Mouse (Mus musculus): ENCODE measurements around the gene Intu. TPM values are rescaled to one million over a fixed set of nuclear protein-coding genes. Genes with fewer than 3 reads are reported as not detected.

Gene Intu
- polyA plus RNA-seq, 1 experiment from 2014 or later, result 2.0 TPM

DNA sequence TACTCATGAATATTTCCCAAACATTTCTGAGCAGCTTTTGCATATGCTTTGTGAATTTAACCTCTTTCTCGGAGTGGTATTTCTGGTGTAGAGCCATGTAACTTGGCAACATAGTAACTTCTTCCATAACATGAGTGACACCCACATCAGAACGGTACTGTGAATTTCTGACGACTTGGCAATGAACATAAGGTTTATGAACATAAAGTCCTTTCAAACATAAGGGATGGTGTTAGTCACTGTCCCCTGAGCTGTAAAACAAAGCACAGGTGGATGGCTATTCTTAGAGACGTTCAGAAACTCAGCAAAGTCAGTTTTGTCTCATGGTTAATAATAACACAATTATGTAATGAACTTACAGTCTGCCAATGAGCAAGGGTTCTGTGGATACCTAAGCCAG lies 3.1 kb downstream of the Intu start:
- no peak overlapping the region for H3K4me2 ChIP-seq (ENCODE audit: low read length)
- no peaks in the 10 kb centered on the region for H3K9me3 ChIP-seq (replicated peaks; ENCODE audit: low read length)
- no peak for DNase-seq (ENCODE audit: low spot score)
- H3K9ac ChIP-seq (ENCODE audit: low read depth, low read length), result no peak overlapping the region
- H3K27me3 ChIP-seq (ENCODE audit: insufficient read depth, low read length), result peaks cover 5% of the 10 kb centered on the region; the same call in 1 of the 2 replicates
- WGBS, result 74% methylated on average over 4 of the region's 4 CpGs
- TF ChIP-seq CTCF (IDR thresholded peaks at IDR 0.05; ENCODE audit: low read depth), result no peak
- ATAC-seq (replicated peaks; ENCODE audit: low FRiP score, low read depth), result no peak
- no peaks in the 10 kb centered on the region for H3K36me3 ChIP-seq (ENCODE audit: insufficient read depth, low read length)
- H3K4me3 ChIP-seq (replicated peaks; ENCODE audit: low read depth, low read length), result no peak overlapping the region
- peaks cover 11% of the 10 kb centered on the region; the same call in 1 of the 2 replicates for H3K4me1 ChIP-seq (replicated peaks; ENCODE audit: insufficient read depth, low read length)
- H3K27ac ChIP-seq, result no peak overlapping the region

- TF ChIP-seq CTCF (IDR thresholded peaks at IDR 0.05; ENCODE audit: low read depth), result no peak; the same call in 1 of the 2 replicates
- H3K4me3 ChIP-seq (replicated peaks; ENCODE audit: low read depth, low read length), result peak overlapping the region; percentile 87
- DNase-seq (ENCODE audit: low spot score) (peak; percentile 93), ATAC-seq (replicated peaks; ENCODE audit: low FRiP score, low read depth) (peak; percentile 96)
- no peaks in the 10 kb centered on the region for H3K4me1 ChIP-seq (replicated peaks; ENCODE audit: insufficient read depth, low read length)
- no peaks in the 10 kb centered on the region for H3K36me3 ChIP-seq (ENCODE audit: insufficient read depth, low read length)
- peak overlapping the region; percentile 65 for H3K9ac ChIP-seq (ENCODE audit: low read depth, low read length)
- H3K27ac ChIP-seq, result no peak overlapping the region
- no peaks in the 10 kb centered on the region for H3K9me3 ChIP-seq (replicated peaks; ENCODE audit: low read length)
- 4% methylated on average over 45 of the region's 45 CpGs for WGBS
- H3K4me2 ChIP-seq (ENCODE audit: low read length), result peak overlapping the region; percentile 77
- no peaks in the 10 kb centered on the region for H3K27me3 ChIP-seq (ENCODE audit: insufficient read depth, low read length)
Measured at GRCm38 (mm10) chr3:40540567-40541554, 9.8 kb downstream of the Intu start.

GRCm38 (mm10) chr3:40546621-40547020 lies 15.5 kb downstream of the Intu start:
- WGBS, result 84% methylated on average over 4 of the region's 4 CpGs
- no peaks in the 10 kb centered on the region for H3K27me3 ChIP-seq (ENCODE audit: insufficient read depth, low read length)
- no peak overlapping the region for H3K4me2 ChIP-seq (ENCODE audit: low read length)
- no peak for TF ChIP-seq CTCF (IDR thresholded peaks at IDR 0.05; ENCODE audit: low read depth)
- no peaks in the 10 kb centered on the region for H3K36me3 ChIP-seq (ENCODE audit: insufficient read depth, low read length)
- no peaks in the 10 kb centered on the region for H3K9me3 ChIP-seq (replicated peaks; ENCODE audit: low read length)
- no peak overlapping the region for H3K4me3 ChIP-seq (replicated peaks; ENCODE audit: low read depth, low read length)
- ATAC-seq (replicated peaks; ENCODE audit: low FRiP score, low read depth) (no peak), DNase-seq (ENCODE audit: low spot score) (no peak)
- H3K27ac ChIP-seq, result no peak overlapping the region
- H3K4me1 ChIP-seq (replicated peaks; ENCODE audit: insufficient read depth, low read length), result no peaks in the 10 kb centered on the region
- H3K9ac ChIP-seq (ENCODE audit: low read depth, low read length), result no peak overlapping the region

GRCm38 (mm10) chr3:40652941-40653352 lies 121.9 kb downstream of the Intu start:
- H3K4me2 ChIP-seq (ENCODE audit: low read length), result no peak overlapping the region
- no peak overlapping the region for H3K4me3 ChIP-seq (replicated peaks; ENCODE audit: low read depth, low read length)
- no peak overlapping the region for H3K9ac ChIP-seq (ENCODE audit: low read depth, low read length)
- H3K36me3 ChIP-seq (ENCODE audit: insufficient read depth, low read length), result peaks cover 5% of the 10 kb centered on the region; the same call in 1 of the 2 replicates
- H3K27ac ChIP-seq, result no peak overlapping the region
- no peaks in the 10 kb centered on the region for H3K27me3 ChIP-seq (ENCODE audit: insufficient read depth, low read length)
- no peaks in the 10 kb centered on the region for H3K4me1 ChIP-seq (replicated peaks; ENCODE audit: insufficient read depth, low read length)
- DNase-seq (ENCODE audit: low spot score), result no peak
- no peak for ATAC-seq (replicated peaks; ENCODE audit: low FRiP score, low read depth)
- no peak for TF ChIP-seq CTCF (IDR thresholded peaks at IDR 0.05; ENCODE audit: low read depth)
- 63% methylated on average over 10 of the region's 10 CpGs for WGBS
- H3K9me3 ChIP-seq (replicated peaks; ENCODE audit: low read length), result no peaks in the 10 kb centered on the region

DNA sequence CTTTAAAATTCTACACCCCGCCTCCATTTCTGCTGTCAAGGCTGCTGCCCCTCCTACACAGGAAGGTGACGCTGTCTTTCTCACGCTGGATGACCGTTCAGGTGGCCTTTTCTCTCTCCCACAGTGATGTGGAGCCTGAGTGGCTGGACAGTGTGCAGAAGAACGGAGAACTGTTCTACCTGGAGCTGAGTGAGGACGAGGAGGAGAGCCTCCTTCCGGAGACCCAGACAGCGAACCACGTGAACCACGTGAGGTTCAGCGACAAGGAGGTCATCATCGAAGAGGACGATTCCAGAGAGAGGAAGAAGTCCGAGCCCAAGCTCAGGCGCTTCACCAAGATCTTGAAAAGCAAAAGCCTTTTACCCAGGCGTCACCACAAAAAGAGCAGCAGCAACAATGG lies 122.5 kb downstream of the Intu start:
- 87% methylated on average over 16 of the region's 16 CpGs for WGBS
- Histone ChIP-seq H3K27ac (no peak overlapping the region), H3K9ac (ENCODE audit: low read depth, low read length) (no peak overlapping the region), H3K4me1 (replicated peaks; ENCODE audit: insufficient read depth, low read length) (no peaks in the 10 kb centered on the region), H3K36me3 (ENCODE audit: insufficient read depth, low read length) (peaks cover 5% of the 10 kb centered on the region; the same call in 1 of the 2 replicates), H3K9me3 (replicated peaks; ENCODE audit: low read length) (no peaks in the 10 kb centered on the region), H3K4me2 (ENCODE audit: low read length) (no peak overlapping the region), H3K27me3 (ENCODE audit: insufficient read depth, low read length) (no peaks in the 10 kb centered on the region), H3K4me3 (replicated peaks; ENCODE audit: low read depth, low read length) (no peak overlapping the region)
- no peak for ATAC-seq (replicated peaks; ENCODE audit: low FRiP score, low read depth)
- no peak for DNase-seq (ENCODE audit: low spot score)
- no peak for TF ChIP-seq CTCF (IDR thresholded peaks at IDR 0.05; ENCODE audit: low read depth)

DNA sequence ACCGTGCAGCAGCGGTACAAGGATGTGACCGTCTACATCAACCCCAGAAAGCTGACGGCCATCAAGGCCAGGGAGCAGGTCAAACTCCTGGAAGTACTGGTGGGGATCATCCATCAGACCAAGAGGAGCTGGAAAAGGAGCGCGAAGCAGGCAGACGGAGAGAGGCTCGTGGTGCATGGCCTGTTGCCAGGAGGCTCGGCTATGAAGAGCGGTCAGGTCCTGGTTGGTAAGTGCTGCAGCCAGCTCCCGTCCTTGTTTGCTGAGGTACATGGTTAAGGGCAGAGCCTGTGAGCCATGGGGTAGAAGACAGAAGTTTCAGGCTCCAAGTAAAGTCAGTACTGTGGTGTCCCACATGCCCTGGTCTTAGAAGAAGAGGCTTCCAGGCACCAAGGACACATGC lies 122.9 kb downstream of the Intu start:
- TF ChIP-seq CTCF (IDR thresholded peaks at IDR 0.05; ENCODE audit: low read depth), result no peak
- H3K4me1 ChIP-seq (replicated peaks; ENCODE audit: insufficient read depth, low read length), result no peaks in the 10 kb centered on the region
- DNase-seq (ENCODE audit: low spot score) (no peak), ATAC-seq (replicated peaks; ENCODE audit: low FRiP score, low read depth) (no peak)
- 81% methylated on average over 11 of the region's 11 CpGs for WGBS
- no peak overlapping the region for H3K27ac ChIP-seq
- no peaks in the 10 kb centered on the region for H3K27me3 ChIP-seq (ENCODE audit: insufficient read depth, low read length)
- H3K9ac ChIP-seq (ENCODE audit: low read depth, low read length), result no peak overlapping the region
- no peak overlapping the region for H3K4me3 ChIP-seq (replicated peaks; ENCODE audit: low read depth, low read length)
- no peak overlapping the region for H3K4me2 ChIP-seq (ENCODE audit: low read length)
- H3K36me3 ChIP-seq (ENCODE audit: insufficient read depth, low read length), result peaks cover 5% of the 10 kb centered on the region; the same call in 1 of the 2 replicates
- H3K9me3 ChIP-seq (replicated peaks; ENCODE audit: low read length), result no peaks in the 10 kb centered on the region
